Mouse (Mus musculus) midbrain, embryonic 15.5 days (tissue): ENCODE results near the gene Olfr120. TPM values are rescaled to one million over a fixed set of nuclear protein-coding genes. Genes with fewer than 3 reads are reported as not detected.
"Not testable (repeated sequence)": the region's sequence is repeated elsewhere in the genome, so short reads cannot be mapped to it uniquely, and the experiment has no call there.

ENCODE experiments used
- ATAC-seq: fragments of 200-750 bp; cut with Nextera tagmentation; replicated peaks from 2 replicates; pipeline ENCODE4 v1.8.0; 2017; ENCODE audit warnings: moderate TSS enrichment
- H3K27ac ChIP-seq: fragments of 300-500 bp; sonication (generic); 2 replicates; pipeline ENCODE4 v1.5.1; 2015; ENCODE audit warnings: mild to moderate bottlenecking, inconsistent platforms
- H3K27me3 ChIP-seq: fragments of 300-500 bp; sonication (generic); replicated peaks from 2 replicates; pipeline ENCODE4 v1.6.1; 2015; ENCODE audit warnings: inconsistent platforms
- H3K36me3 ChIP-seq: fragments of 300-500 bp; sonication (generic); replicated peaks from 2 replicates; pipeline ENCODE4 v1.6.1; 2015; ENCODE audit warnings: inconsistent platforms
- H3K4me1 ChIP-seq: fragments of 300-500 bp; sonication (generic); 2 replicates; pipeline ENCODE4 v1.6.1; 2015; ENCODE audit warnings: inconsistent platforms
- H3K4me2 ChIP-seq: fragments of 300-500 bp; sonication (generic); 2 replicates; pipeline ENCODE4 v1.6.1; 2015; ENCODE audit warnings: inconsistent platforms, mild to moderate bottlenecking, moderate library complexity
- H3K4me3 ChIP-seq: fragments of 300-500 bp; sonication (generic); 2 replicates; pipeline ENCODE4 v1.5.1; 2015; ENCODE audit warnings: mild to moderate bottlenecking, inconsistent platforms
- H3K9ac ChIP-seq: fragments of 300-500 bp; sonication (generic); 2 replicates; pipeline ENCODE4 v1.6.1; 2015; ENCODE audit warnings: mild to moderate bottlenecking, inconsistent platforms
- H3K9me3 ChIP-seq: fragments of 300-500 bp; sonication (generic); 2 replicates; pipeline ENCODE4 v1.6.1; 2016; ENCODE audit warnings: inconsistent platforms
- WGBS: fragments of 180-500 bp; shearing (Covaris S2); methylation state at CpG from one replicate; pipeline ENCODE4 v1.1.7; 2015; ENCODE audit warnings: mixed read lengths; 5-methylcytosine and 5-hydroxymethylcytosine counted together
- polyA plus RNA-seq: library from polyadenylated mRNA; unstranded; fragments of >200 nt; fragmentation: Nextera tagmentation; extraction: Ambion mirVana; gene quantifications from 2 replicates; pipeline ENCODE4 v1.2.1, GENCODE M21; 2015

Gene Olfr120
- not detected in 2 replicates for polyA plus RNA-seq

GRCm38 (mm10) chr17:37721508-37721907 is at the start of gene Olfr120:
Gene Olfr120 (plus strand): TSS chr17:37721808.
- Histone ChIP-seq H3K4me3 (no peak within 1 kb of the TSS), H3K9ac (no peak within 1 kb of the TSS), H3K4me2 (no peak within 1 kb of the TSS), H3K27ac (no peak within 1 kb of the TSS), H3K4me1 (no peaks in the 10 kb centered on the region), H3K36me3 (no peaks in the 10 kb centered on the region), H3K9me3 (no peaks in the 10 kb centered on the region), H3K27me3 (no peaks in the 10 kb centered on the region)
- ATAC-seq: no peak
- 64% methylated on average over 1 of the region's 1 CpGs for WGBS

- WGBS: 72% methylated on average over 1 of the region's 1 CpGs
- H3K4me1 ChIP-seq, H3K9ac ChIP-seq, H3K27ac ChIP-seq, H3K4me3 ChIP-seq, H3K36me3 ChIP-seq, ATAC-seq, H3K27me3 ChIP-seq, H3K9me3 ChIP-seq, H3K4me2 ChIP-seq: not testable (repeated sequence)
Measured at GRCm38 (mm10) chr17:37696264-37696663, 25.3 kb upstream of the Olfr120 start, which contains the start of gene Olfr119. Gene Olfr119 (plus strand): TSS chr17:37696564.

- Histone ChIP-seq H3K27ac (no peak overlapping the region), H3K4me3 (no peak overlapping the region), H3K4me2 (no peak overlapping the region), H3K9ac (no peak overlapping the region), H3K27me3 (no peaks in the 10 kb centered on the region), H3K4me1 (no peaks in the 10 kb centered on the region), H3K9me3 (no peaks in the 10 kb centered on the region), H3K36me3 (no peaks in the 10 kb centered on the region)
- 59% methylated on average over 7 of the region's 7 CpGs for WGBS
- no peak for ATAC-seq
Measured at GRCm38 (mm10) chr17:37738070-37738469, 16.5 kb downstream of the Olfr120 start.

- H3K4me2 ChIP-seq: no peak within 1 kb of the TSS
- H3K4me3 ChIP-seq: no peak within 1 kb of the TSS
- ATAC-seq: no peak
- 83% methylated on average over 4 of the region's 4 CpGs for WGBS
- H3K4me1 ChIP-seq: no peaks in the 10 kb centered on the region
- H3K36me3 ChIP-seq: no peaks in the 10 kb centered on the region
- no peak within 1 kb of the TSS for H3K9ac ChIP-seq
- H3K27ac ChIP-seq: no peak within 1 kb of the TSS
- H3K9me3 ChIP-seq: no peaks in the 10 kb centered on the region
- H3K27me3 ChIP-seq: no peaks in the 10 kb centered on the region
Measured at GRCm38 (mm10) chr17:37768307-37768706, 46.7 kb downstream of the Olfr120 start, which contains the start of gene Olfr122. Gene Olfr122 (plus strand): TSS chr17:37768607.

Other genes with a start within 250 kb of the Olfr120 start
- not detected in 2 replicates for gene H2-M2, start 238.3 kb upstream of the Olfr120 start, polyA plus RNA-seq
- gene Olfr110, start 229.3 kb upstream of the Olfr120 start, polyA plus RNA-seq: not detected in 2 replicates
- gene Olfr111, start 213.8 kb upstream of the Olfr120 start, polyA plus RNA-seq: not detected in 2 replicates
- gene Olfr112, start 152.4 kb upstream of the Olfr120 start, polyA plus RNA-seq: not detected in 2 replicates
- gene Olfr113, start 144.1 kb upstream of the Olfr120 start, polyA plus RNA-seq: not detected in 2 replicates
- gene Olfr114, start 129.1 kb upstream of the Olfr120 start, polyA plus RNA-seq: not detected in 2 replicates
- not detected in 2 replicates for gene Olfr115, start 94.7 kb upstream of the Olfr120 start, polyA plus RNA-seq
- not detected in 2 replicates for gene Olfr116, start 94.6 kb upstream of the Olfr120 start, polyA plus RNA-seq
- gene Olfr117, start 58.0 kb upstream of the Olfr120 start, polyA plus RNA-seq: not detected in 2 replicates
- gene Olfr118, start 54.8 kb upstream of the Olfr120 start, polyA plus RNA-seq: not detected in 2 replicates
- gene Olfr119, start 25.2 kb upstream of the Olfr120 start, polyA plus RNA-seq: not detected in 2 replicates
- gene Olfr121, start 27.0 kb downstream of the Olfr120 start, polyA plus RNA-seq: not detected in 2 replicates
- gene Olfr122, start 46.8 kb downstream of the Olfr120 start, polyA plus RNA-seq: not detected in 2 replicates
- not detected in 2 replicates for gene Olfr123, start 71.7 kb downstream of the Olfr120 start, polyA plus RNA-seq
- not detected in 2 replicates for gene Olfr124, start 78.1 kb downstream of the Olfr120 start, polyA plus RNA-seq
- not detected in 2 replicates for gene Olfr125, start 111.1 kb downstream of the Olfr120 start, polyA plus RNA-seq
- not detected in 2 replicates for gene Olfr126, start 125.7 kb downstream of the Olfr120 start, polyA plus RNA-seq
- not detected in 2 replicates for gene Olfr127, start 178.6 kb downstream of the Olfr120 start, polyA plus RNA-seq
- not detected in 2 replicates for gene Olfr128, start 198.7 kb downstream of the Olfr120 start, polyA plus RNA-seq
- gene Olfr761, start 231.3 kb downstream of the Olfr120 start, polyA plus RNA-seq: not detected in 2 replicates